In the genomic region with DNA sequence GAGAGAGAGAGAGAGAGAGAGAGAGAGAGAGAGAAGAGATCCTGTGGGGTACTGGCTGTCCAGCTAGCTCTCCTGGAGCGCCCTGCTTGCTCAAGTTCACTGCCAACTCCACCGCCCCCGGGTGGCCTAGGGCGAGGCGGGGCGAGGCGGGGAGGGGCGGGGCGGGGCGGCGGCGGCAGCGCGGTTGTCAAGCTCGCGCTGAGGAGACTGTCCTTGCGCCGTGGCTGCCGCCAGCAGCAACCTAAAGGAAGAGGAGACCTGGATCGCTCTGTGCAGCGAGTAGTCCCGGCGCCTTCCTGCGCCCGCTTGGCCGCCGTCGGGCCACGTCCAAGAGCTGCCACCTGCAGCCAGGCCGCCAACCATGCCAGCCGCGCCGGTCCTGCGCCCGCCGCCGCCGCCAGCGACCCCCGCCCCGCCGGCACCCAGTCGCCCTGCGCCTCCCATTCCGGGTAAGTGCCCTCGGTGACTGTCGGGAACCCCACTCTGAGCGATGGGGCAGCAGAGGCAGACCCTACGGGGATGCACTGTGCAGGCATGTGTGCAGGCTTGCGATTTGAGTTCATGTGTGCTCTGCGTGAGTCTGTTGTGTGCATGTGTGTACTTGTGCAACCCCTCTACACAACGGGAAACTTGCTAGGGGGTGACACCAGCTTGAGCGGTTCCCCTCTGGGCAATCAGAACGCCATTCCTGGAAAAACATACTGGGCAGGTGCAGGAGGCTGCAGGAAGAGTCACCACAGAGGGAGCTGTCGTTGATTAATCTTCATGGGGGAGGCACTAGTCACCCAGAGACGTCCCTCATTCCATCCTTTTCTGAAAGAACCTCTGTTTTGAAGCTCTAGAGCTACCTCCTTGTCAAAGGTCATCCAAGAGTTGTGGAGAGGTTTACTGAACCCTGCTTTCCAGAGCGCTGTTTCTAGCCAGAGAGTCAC, we compare ENCODE assay signal across 8 mouse cellular contexts. TPM values are rescaled to one million over a fixed set of nuclear protein-coding genes. Genes with fewer than 3 reads are reported as not detected.
DNase-seq lines count a peak whose midpoint lies in the region; ATAC-seq lines count a peak whose summit lies in the region.

A gene (plus strand): TSS at position 178 of the 932 bp plus-strand sequence.

- H3K4me3 ChIP-seq in liver, embryonic 12.5 days = peak within 1 kb of the TSS; percentile 50

- H3K4me2 ChIP-seq in liver, embryonic 12.5 days = peak within 1 kb of the TSS; percentile 74

- 0 out of 2 replicates have a peak, but pooled peaks have one; percentile 42 for ATAC-seq in liver, embryonic 12.5 days
- ATAC-seq in monocyte, adult 5-6 weeks (replicated peaks; ENCODE audit: insufficient number of reproducible peaks, low FRiP score, low TSS enrichment, poor library complexity, severe bottlenecking) = no peak

- peak; percentile 6 to 27 for DNase-seq in cerebellum, postnatal 25 days
- DNase-seq in cerebellum, adult 11 months = no peak
- peak; percentile 73 for DNase-seq in adrenal gland, postnatal 25 days
- DNase-seq in gastrocnemius, postnatal 14 days = peak; percentile 43
- peak; percentile 74 for DNase-seq in kidney, adult 18-20 months
- peak; percentile 44 for DNase-seq in neural tube, embryonic 10.5 days (ENCODE audit: extremely low spot score, low spot score)

- no peaks in the 10 kb centered on the region for H3K9me3 ChIP-seq in liver, embryonic 12.5 days (replicated peaks)

- intact Hi-C loops in gastrocnemius, postnatal 14 days (cut with DNase I; ENCODE audit: low total_unique reads) = no loop called here

- no peak within 1 kb of the TSS for H3K9ac ChIP-seq in liver, embryonic 12.5 days

- peaks cover 8% of the 10 kb centered on the region; the same call in 1 of the 2 replicates for H3K4me1 ChIP-seq in liver, embryonic 12.5 days

- no peaks in the 10 kb centered on the region for H3K36me3 ChIP-seq in liver, embryonic 12.5 days

- 4% methylated on average over 51 of the region's 57 CpGs for WGBS in liver, embryonic 12.5 days (ENCODE audit: insufficient replicate concordance)

- H3K27ac ChIP-seq in liver, embryonic 12.5 days = no peak within 1 kb of the TSS

- H3K27me3 ChIP-seq in liver, embryonic 12.5 days (replicated peaks) = peaks cover 58% of the 10 kb centered on the region

RNA-seq across cellular contexts. Expression of the gene that starts here (rescaled TPM):
- 1.4 and 1.7 TPM in 2 replicates for total RNA-seq in adrenal gland, postnatal 25 days (2021)
- 1 to 10 TPM in 1 of 2 experiments, under 1 TPM in 1; 0.62 to 1.4 TPM for total RNA-seq in gastrocnemius, postnatal 14 days (2021)
- polyA plus RNA-seq in liver, embryonic 12.5 days (2016; fragmentation: Nextera tagmentation; extraction: Ambion mirVana) = 0.07 and 0.13 TPM in 2 replicates
- not detected in 3 replicates for total RNA-seq in monocyte, adult 5-6 weeks (2017)

Comparison
In these comparisons a context has a peak if more than half of its experiments do, and no peak if none do; other contexts are left out.
1. Peak in ATAC-seq, H3K4me3 ChIP-seq and H3K4me2 ChIP-seq in liver, embryonic 12.5 days; RNA of the gene not detected or under 1 TPM.